Mouse (Mus musculus): Measurements from ENCODE around the gene Ece1. TPM values are rescaled to one million over a fixed set of nuclear protein-coding genes. Genes with fewer than 3 reads are reported as not detected.

The Ece1 gene
- polyA plus RNA-seq (2014; fragmentation: Nextera tagmentation; extraction: Ambion mirVana), result 25.1 and 29.2 TPM in 2 replicates

GRCm38 (mm10) chr4:137862019-137862418 lies at the start of gene Ece1:
Gene Ece1, plus strand, starts transcription at chr4:137862237.
- H3K4me2 ChIP-seq (replicated peaks; ENCODE audit: low read depth, low read length), result peak within 1 kb of the TSS; percentile 88
- ATAC-seq (ENCODE audit: low FRiP score), result peak; percentile 90
- no peaks in the 10 kb centered on the region for H3K9me3 ChIP-seq (ENCODE audit: control insufficient read depth, low read length)
- H3K9ac ChIP-seq (ENCODE audit: low read depth, low read length), result peak within 1 kb of the TSS; percentile 85
- H3K4me1 ChIP-seq (replicated peaks; ENCODE audit: control insufficient read depth, insufficient read depth, low read length), result peaks cover 13% of the 10 kb centered on the region
- under 1% methylated on average over 37 of the region's 37 CpGs for WGBS
- peak within 1 kb of the TSS; percentile 84 for H3K4me3 ChIP-seq (ENCODE audit: low read depth, low read length)
- H3K36me3 ChIP-seq (ENCODE audit: control insufficient read depth, insufficient read depth, low read length), result no peaks in the 10 kb centered on the region
- no peak within 1 kb of the TSS for H3K27ac ChIP-seq (ENCODE audit: low read depth, low read length)
- H3K27me3 ChIP-seq (ENCODE audit: control insufficient read depth, insufficient read depth, low read length), result no peaks in the 10 kb centered on the region
- peak; percentile 95 for DNase-seq (ENCODE audit: low spot score)

GRCm38 (mm10) chr4:137812946-137813708 lies 48.9 kb upstream of the Ece1 start:
- 72% methylated on average over 13 of the region's 13 CpGs for WGBS
- Histone ChIP-seq H3K4me2 (replicated peaks; ENCODE audit: low read depth, low read length) (no peak overlapping the region), H3K27me3 (ENCODE audit: control insufficient read depth, insufficient read depth, low read length) (no peaks in the 10 kb centered on the region), H3K27ac (ENCODE audit: low read depth, low read length) (no peak overlapping the region), H3K4me3 (ENCODE audit: low read depth, low read length) (no peak overlapping the region), H3K36me3 (ENCODE audit: control insufficient read depth, insufficient read depth, low read length) (no peaks in the 10 kb centered on the region), H3K9ac (ENCODE audit: low read depth, low read length) (no peak overlapping the region), H3K4me1 (replicated peaks; ENCODE audit: control insufficient read depth, insufficient read depth, low read length) (no peaks in the 10 kb centered on the region), H3K9me3 (ENCODE audit: control insufficient read depth, low read length) (no peaks in the 10 kb centered on the region)
- ATAC-seq (ENCODE audit: low FRiP score), result no peak
- DNase-seq (ENCODE audit: low spot score), result no peak

- Histone ChIP-seq H3K4me2 (replicated peaks; ENCODE audit: low read depth, low read length) (no peak overlapping the region), H3K27me3 (ENCODE audit: control insufficient read depth, insufficient read depth, low read length) (no peaks in the 10 kb centered on the region), H3K27ac (ENCODE audit: low read depth, low read length) (no peak overlapping the region), H3K9me3 (ENCODE audit: control insufficient read depth, low read length) (no peaks in the 10 kb centered on the region), H3K4me1 (replicated peaks; ENCODE audit: control insufficient read depth, insufficient read depth, low read length) (no peaks in the 10 kb centered on the region), H3K4me3 (ENCODE audit: low read depth, low read length) (no peak overlapping the region), H3K36me3 (ENCODE audit: control insufficient read depth, insufficient read depth, low read length) (no peaks in the 10 kb centered on the region), H3K9ac (ENCODE audit: low read depth, low read length) (no peak overlapping the region)
- 82% methylated on average over 7 of the region's 7 CpGs for WGBS
- DNase-seq (ENCODE audit: low spot score) (no peak), ATAC-seq (ENCODE audit: low FRiP score) (no peak)
These were observed 47.9 kb upstream of the Ece1 start for GRCm38 (mm10) chr4:137814140-137814539.

- no peak overlapping the region for H3K27ac ChIP-seq (ENCODE audit: low read depth, low read length)
- no peaks in the 10 kb centered on the region for H3K27me3 ChIP-seq (ENCODE audit: control insufficient read depth, insufficient read depth, low read length)
- H3K4me1 ChIP-seq (replicated peaks; ENCODE audit: control insufficient read depth, insufficient read depth, low read length), result no peaks in the 10 kb centered on the region
These were observed 46.6 kb upstream of the Ece1 start for GRCm38 (mm10) chr4:137815473-137815872.

GRCm38 (mm10) chr4:137816216-137816615 lies 45.8 kb upstream of the Ece1 start:
- no peak overlapping the region for H3K27ac ChIP-seq (ENCODE audit: low read depth, low read length)
- WGBS, result 78% methylated on average over 7 of the region's 7 CpGs

More at GRCm38 (mm10) chr4:137815473-137815872, 46.6 kb upstream of the Ece1 start:
- no peaks in the 10 kb centered on the region for H3K36me3 ChIP-seq (ENCODE audit: control insufficient read depth, insufficient read depth, low read length)
- WGBS, result 71% methylated on average over 3 of the region's 3 CpGs
- no peak overlapping the region for H3K9ac ChIP-seq (ENCODE audit: low read depth, low read length)
- no peaks in the 10 kb centered on the region for H3K9me3 ChIP-seq (ENCODE audit: control insufficient read depth, low read length)
- DNase-seq (ENCODE audit: low spot score) (no peak), ATAC-seq (ENCODE audit: low FRiP score) (no peak)
- no peak overlapping the region for H3K4me2 ChIP-seq (replicated peaks; ENCODE audit: low read depth, low read length)
- no peak overlapping the region for H3K4me3 ChIP-seq (ENCODE audit: low read depth, low read length)

GRCm38 (mm10) chr4:137818341-137818740 lies 43.7 kb upstream of the Ece1 start:
- Histone ChIP-seq H3K9ac (ENCODE audit: low read depth, low read length) (no peak overlapping the region), H3K9me3 (ENCODE audit: control insufficient read depth, low read length) (no peaks in the 10 kb centered on the region), H3K36me3 (ENCODE audit: control insufficient read depth, insufficient read depth, low read length) (no peaks in the 10 kb centered on the region), H3K27ac (ENCODE audit: low read depth, low read length) (no peak overlapping the region), H3K27me3 (ENCODE audit: control insufficient read depth, insufficient read depth, low read length) (no peaks in the 10 kb centered on the region), H3K4me2 (replicated peaks; ENCODE audit: low read depth, low read length) (no peak overlapping the region), H3K4me1 (replicated peaks; ENCODE audit: control insufficient read depth, insufficient read depth, low read length) (no peaks in the 10 kb centered on the region), H3K4me3 (ENCODE audit: low read depth, low read length) (no peak overlapping the region)
- no peak for ATAC-seq (ENCODE audit: low FRiP score)
- WGBS, result 87% methylated on average over 3 of the region's 3 CpGs
- DNase-seq (ENCODE audit: low spot score), result no peak

More at GRCm38 (mm10) chr4:137816216-137816615, 45.8 kb upstream of the Ece1 start:
- ATAC-seq (ENCODE audit: low FRiP score) (no peak), DNase-seq (ENCODE audit: low spot score) (no peak)
- H3K4me2 ChIP-seq (replicated peaks; ENCODE audit: low read depth, low read length), result no peak overlapping the region
- H3K9me3 ChIP-seq (ENCODE audit: control insufficient read depth, low read length), result no peaks in the 10 kb centered on the region
- no peak overlapping the region for H3K9ac ChIP-seq (ENCODE audit: low read depth, low read length)
- no peak overlapping the region for H3K4me3 ChIP-seq (ENCODE audit: low read depth, low read length)
- H3K36me3 ChIP-seq (ENCODE audit: control insufficient read depth, insufficient read depth, low read length), result no peaks in the 10 kb centered on the region
- no peaks in the 10 kb centered on the region for H3K4me1 ChIP-seq (replicated peaks; ENCODE audit: control insufficient read depth, insufficient read depth, low read length)
- no peaks in the 10 kb centered on the region for H3K27me3 ChIP-seq (ENCODE audit: control insufficient read depth, insufficient read depth, low read length)

- H3K4me1 ChIP-seq (replicated peaks; ENCODE audit: control insufficient read depth, insufficient read depth, low read length), result no peaks in the 10 kb centered on the region
- no peak overlapping the region for H3K9ac ChIP-seq (ENCODE audit: low read depth, low read length)
- no peak for ATAC-seq (ENCODE audit: low FRiP score)
- H3K4me3 ChIP-seq (ENCODE audit: low read depth, low read length), result no peak overlapping the region
- no peak overlapping the region for H3K27ac ChIP-seq (ENCODE audit: low read depth, low read length)
- 81% methylated on average over 2 of the region's 2 CpGs for WGBS
- H3K9me3 ChIP-seq (ENCODE audit: control insufficient read depth, low read length), result no peaks in the 10 kb centered on the region
- DNase-seq (ENCODE audit: low spot score), result no peak
- no peaks in the 10 kb centered on the region for H3K27me3 ChIP-seq (ENCODE audit: control insufficient read depth, insufficient read depth, low read length)
- no peaks in the 10 kb centered on the region for H3K36me3 ChIP-seq (ENCODE audit: control insufficient read depth, insufficient read depth, low read length)
- no peak overlapping the region for H3K4me2 ChIP-seq (replicated peaks; ENCODE audit: low read depth, low read length)
These were observed 42.5 kb upstream of the Ece1 start for GRCm38 (mm10) chr4:137819487-137819886.

GRCm38 (mm10) chr4:137820721-137821120 lies 41.3 kb upstream of the Ece1 start:
- H3K9ac ChIP-seq (ENCODE audit: low read depth, low read length), result no peak overlapping the region
- no peaks in the 10 kb centered on the region for H3K9me3 ChIP-seq (ENCODE audit: control insufficient read depth, low read length)
- H3K4me1 ChIP-seq (replicated peaks; ENCODE audit: control insufficient read depth, insufficient read depth, low read length), result no peaks in the 10 kb centered on the region
- ATAC-seq (ENCODE audit: low FRiP score) (no peak), DNase-seq (ENCODE audit: low spot score) (no peak)
- H3K27me3 ChIP-seq (ENCODE audit: control insufficient read depth, insufficient read depth, low read length), result no peaks in the 10 kb centered on the region
- H3K36me3 ChIP-seq (ENCODE audit: control insufficient read depth, insufficient read depth, low read length), result no peaks in the 10 kb centered on the region
- no peak overlapping the region for H3K27ac ChIP-seq (ENCODE audit: low read depth, low read length)
- H3K4me3 ChIP-seq (ENCODE audit: low read depth, low read length), result no peak overlapping the region
- no peak overlapping the region for H3K4me2 ChIP-seq (replicated peaks; ENCODE audit: low read depth, low read length)
- WGBS, result 57% methylated on average over 3 of the region's 3 CpGs

- no peaks in the 10 kb centered on the region for H3K36me3 ChIP-seq (ENCODE audit: control insufficient read depth, insufficient read depth, low read length)
- no peaks in the 10 kb centered on the region for H3K27me3 ChIP-seq (ENCODE audit: control insufficient read depth, insufficient read depth, low read length)
- H3K9me3 ChIP-seq (ENCODE audit: control insufficient read depth, low read length), result no peaks in the 10 kb centered on the region
- no peak overlapping the region for H3K4me2 ChIP-seq (replicated peaks; ENCODE audit: low read depth, low read length)
- ATAC-seq (ENCODE audit: low FRiP score), result no peak
- 92% methylated on average over 5 of the region's 5 CpGs for WGBS
- H3K9ac ChIP-seq (ENCODE audit: low read depth, low read length), result no peak overlapping the region
- no peak overlapping the region for H3K4me3 ChIP-seq (ENCODE audit: low read depth, low read length)
- no peak overlapping the region for H3K27ac ChIP-seq (ENCODE audit: low read depth, low read length)
- no peaks in the 10 kb centered on the region for H3K4me1 ChIP-seq (replicated peaks; ENCODE audit: control insufficient read depth, insufficient read depth, low read length)
- DNase-seq (ENCODE audit: low spot score), result no peak
These were observed 39.5 kb upstream of the Ece1 start for GRCm38 (mm10) chr4:137822537-137822936.

Measured in hindbrain, embryonic 11.5 days (tissue).